Mouse (Mus musculus) C2C12 (cell line): ENCODE data around the gene Mrap2.

Experiments
- CEBPB ChIP-seq: IDR thresholded peaks from one replicate; pipeline ENCODE4 v1.6.1; 2011; ENCODE audit warnings: low read depth, mild to moderate bottlenecking, control low read depth, moderate library complexity
- CTCF ChIP-seq: IDR thresholded peaks from one replicate; pipeline ENCODE4 v1.5.1; 2011; ENCODE audit not compliant: control insufficient read depth, insufficient read depth, insufficient read length
- MYOG ChIP-seq: IDR thresholded peaks from one replicate; pipeline ENCODE4 v1.6.1; 2011; ENCODE audit not compliant: control insufficient read depth, insufficient read length; ENCODE audit errors: extremely low read depth

- TF ChIP-seq CTCF (no peak), CEBPB (no peak), MYOG (no peak)
These were observed 49.6 kb downstream of the Mrap2 start for GRCm38 (mm10) chr9:87193721-87194120.
